Mouse (Mus musculus) cerebellum, adult (tissue): Measurements from ENCODE around the gene Trim16.

Experiments
- ATAC-seq: cut with Nextera tagmentation; 2 replicates; pipeline ENCODE4 v1.9.2; 2017; ENCODE audit warnings: mild to moderate bottlenecking, moderate library complexity, mixed read lengths; ENCODE audit not compliant: insufficient number of reproducible peaks, low FRiP score, low TSS enrichment

Gene Trim16

DNA sequence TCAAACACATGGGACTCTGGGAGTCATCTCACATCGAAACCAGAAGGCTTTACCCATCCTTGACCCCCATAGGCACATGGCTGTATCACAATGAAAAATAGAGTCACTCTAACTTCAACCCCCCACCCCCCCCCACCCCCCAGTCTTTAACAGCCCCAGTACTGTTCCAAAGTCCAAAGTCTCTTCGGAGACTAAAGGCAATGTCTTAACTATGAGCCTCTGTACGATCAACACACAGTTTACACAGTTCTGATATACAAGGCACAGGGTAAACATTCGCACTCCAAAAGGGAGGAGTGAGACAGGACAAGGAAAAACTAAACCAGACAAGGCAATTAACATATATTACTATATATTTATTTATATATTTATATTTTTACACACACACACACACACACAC lies 7.1 kb downstream of the Trim16 start:
- ATAC-seq = no peak

DNA sequence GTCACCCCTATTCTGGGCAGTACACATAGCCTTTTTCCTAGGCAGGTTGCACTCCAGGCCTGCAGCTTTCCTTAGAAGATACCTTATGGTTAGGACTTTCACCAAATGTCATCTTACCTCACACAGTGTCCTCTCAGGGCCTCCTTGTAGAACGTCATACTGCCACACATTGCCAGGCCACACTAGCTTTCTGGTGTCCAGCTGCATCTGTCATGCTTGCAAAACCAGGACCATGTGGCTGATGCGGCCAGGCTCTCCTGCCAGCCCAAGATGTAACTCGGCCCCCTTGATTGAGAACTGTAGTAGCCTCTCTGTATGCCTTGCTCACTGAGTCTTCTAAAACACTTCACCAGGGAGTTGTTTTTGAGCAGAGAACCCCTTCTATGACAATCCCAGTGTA lies 7.9 kb downstream of the Trim16 start:
- no peak for ATAC-seq

GRCm38 (mm10) chr11:62830387-62830786 lies 10.4 kb downstream of the Trim16 start:
- ATAC-seq = no peak

DNA sequence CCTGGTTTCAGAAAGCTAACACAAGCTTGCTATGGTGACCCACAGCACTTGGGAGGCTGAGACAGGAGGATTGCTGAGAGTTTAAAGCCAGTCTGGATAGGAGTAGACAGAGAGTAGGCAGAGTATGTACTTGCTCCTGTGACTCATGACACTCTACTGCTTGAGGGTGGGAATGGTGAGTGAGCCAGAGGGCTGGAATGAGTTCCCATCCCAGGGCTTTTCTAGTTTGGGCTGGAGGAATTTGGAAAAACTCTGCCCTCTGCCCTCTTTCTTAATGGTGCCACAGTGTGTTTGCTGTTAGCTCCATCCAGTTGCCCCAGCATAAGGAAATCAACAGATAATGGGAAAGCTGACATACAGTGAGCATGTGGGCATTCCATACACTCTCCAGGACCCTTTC lies 11.9 kb downstream of the Trim16 start:
- ATAC-seq = no peak

GRCm38 (mm10) chr11:62844562-62844961 lies 24.5 kb downstream of the Trim16 start:
- no peak for ATAC-seq

DNA sequence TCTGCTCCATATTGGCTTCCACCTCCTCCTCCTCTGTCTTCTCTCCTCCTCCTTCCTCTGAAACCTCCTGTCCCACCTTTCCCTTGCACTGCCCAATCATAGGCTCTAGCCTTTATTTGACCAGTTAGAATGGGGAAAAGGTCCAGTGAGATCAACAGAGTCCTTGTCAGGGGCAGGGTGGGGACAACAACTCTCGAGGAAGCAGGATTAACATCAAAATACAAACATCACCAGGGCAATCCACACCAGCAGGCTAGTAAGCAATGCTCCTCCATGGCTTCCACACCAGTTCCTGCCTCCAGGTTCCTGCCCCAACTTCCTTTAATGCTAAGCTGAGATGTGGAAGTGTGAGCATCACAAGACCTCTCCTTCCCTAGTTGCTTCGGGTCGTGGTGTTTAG lies 25.7 kb downstream of the Trim16 start:
- no peak for ATAC-seq

- ATAC-seq = no peak
Observed at GRCm38 (mm10) chr11:62846961-62847654, 27.1 kb downstream of the Trim16 start, which contains the start of gene Fbxw10. Gene Fbxw10 (plus strand): TSS chr11:62847069.

- ATAC-seq = no peak
Observed at GRCm38 (mm10) chr11:62847655-62848191, 27.7 kb downstream of the Trim16 start.

- no peak for ATAC-seq
Observed at GRCm38 (mm10) chr11:62848301-62848700, 28.3 kb downstream of the Trim16 start.

DNA sequence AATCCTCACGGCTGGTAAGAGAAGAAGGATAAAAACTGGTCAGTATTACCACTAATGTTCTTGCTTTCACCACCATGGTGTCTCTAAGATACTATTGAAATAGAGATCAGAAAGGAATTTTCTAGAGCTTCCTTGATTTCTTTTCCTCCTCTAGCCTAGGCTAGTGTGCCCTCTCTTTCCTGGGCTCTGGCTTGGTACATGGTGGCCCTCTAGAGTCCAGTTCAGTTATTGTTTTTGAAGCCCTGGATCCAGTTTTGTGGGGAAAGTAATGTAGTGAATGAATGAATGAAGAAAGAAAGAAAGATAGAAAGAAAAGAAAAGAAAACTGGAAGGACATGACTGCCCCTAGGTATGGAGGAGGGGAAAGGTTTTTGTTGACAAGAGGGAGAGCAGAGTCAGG lies 31.2 kb downstream of the Trim16 start:
- ATAC-seq = no peak

- no peak for ATAC-seq
Observed at GRCm38 (mm10) chr11:62853334-62853733, 33.3 kb downstream of the Trim16 start.

GRCm38 (mm10) chr11:62865562-62865961 lies 45.5 kb downstream of the Trim16 start:
- ATAC-seq = no peak

DNA sequence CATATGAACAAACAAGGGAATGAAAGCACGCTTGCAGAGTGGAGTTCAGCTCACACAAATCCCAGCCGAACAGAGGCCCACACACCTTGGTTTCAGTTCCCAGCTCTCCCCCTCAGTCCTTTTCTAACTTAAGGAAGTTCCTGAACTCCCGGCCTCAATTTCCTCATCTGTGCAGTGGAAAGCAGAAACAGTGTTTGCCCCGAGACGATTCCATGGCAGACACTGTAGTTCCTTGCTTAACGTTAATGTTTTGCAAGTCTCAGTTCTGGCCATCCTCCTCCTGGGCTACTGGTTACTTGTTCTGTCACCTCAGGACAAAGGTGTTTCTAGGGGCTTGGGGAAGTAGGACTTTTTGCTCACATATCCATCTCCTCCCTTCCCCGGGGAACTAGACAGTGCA lies 46.7 kb downstream of the Trim16 start:
- ATAC-seq = no peak

DNA sequence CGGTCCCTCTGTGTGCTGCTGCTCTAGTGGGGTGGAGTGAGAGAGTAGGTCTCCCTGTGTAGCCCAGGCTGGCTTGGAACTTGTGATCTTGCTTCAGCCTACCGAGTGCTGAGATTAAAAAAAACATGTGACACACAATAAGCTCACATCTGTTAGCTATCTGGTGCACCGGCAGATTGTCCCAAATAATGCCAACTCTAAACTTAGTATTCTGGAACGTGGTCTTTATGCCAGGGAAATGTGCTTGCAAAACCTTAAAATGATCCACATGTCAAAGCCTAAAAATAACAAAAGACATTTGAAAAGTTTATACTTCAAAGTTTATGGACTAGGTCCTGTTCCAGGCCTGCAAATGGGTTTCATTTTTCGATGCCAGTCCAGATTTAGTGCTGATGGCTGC lies 49.2 kb downstream of the Trim16 start:
- ATAC-seq = no peak

GRCm38 (mm10) chr11:62869715-62870371 lies 49.8 kb downstream of the Trim16 start:
- no peak for ATAC-seq

- ATAC-seq = no peak
Observed at GRCm38 (mm10) chr11:62873479-62873878, 53.4 kb downstream of the Trim16 start.

GRCm38 (mm10) chr11:62875696-62876095 lies 55.7 kb downstream of the Trim16 start:
- ATAC-seq = no peak

GRCm38 (mm10) chr11:62876445-62876844 lies 56.4 kb downstream of the Trim16 start:
- ATAC-seq = no peak

DNA sequence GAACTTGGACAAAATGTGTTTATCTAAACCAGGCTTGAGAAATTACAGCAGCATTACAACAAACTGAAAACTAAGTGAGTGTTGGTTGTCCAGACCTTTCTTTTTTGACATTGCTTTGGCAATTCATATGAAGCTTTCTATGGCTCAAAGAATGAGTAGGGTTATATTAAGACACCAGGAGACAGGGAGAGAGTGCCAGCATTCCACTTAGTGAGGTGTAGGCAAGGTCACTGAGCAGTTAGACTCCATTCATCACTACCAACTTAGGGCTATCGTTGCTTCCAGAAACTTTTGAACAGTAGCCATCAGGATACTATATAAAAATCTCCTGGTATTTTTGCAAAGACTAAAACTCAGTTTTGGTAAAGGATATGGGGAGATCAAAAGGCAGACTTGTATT lies 57.4 kb downstream of the Trim16 start:
- ATAC-seq = no peak

DNA sequence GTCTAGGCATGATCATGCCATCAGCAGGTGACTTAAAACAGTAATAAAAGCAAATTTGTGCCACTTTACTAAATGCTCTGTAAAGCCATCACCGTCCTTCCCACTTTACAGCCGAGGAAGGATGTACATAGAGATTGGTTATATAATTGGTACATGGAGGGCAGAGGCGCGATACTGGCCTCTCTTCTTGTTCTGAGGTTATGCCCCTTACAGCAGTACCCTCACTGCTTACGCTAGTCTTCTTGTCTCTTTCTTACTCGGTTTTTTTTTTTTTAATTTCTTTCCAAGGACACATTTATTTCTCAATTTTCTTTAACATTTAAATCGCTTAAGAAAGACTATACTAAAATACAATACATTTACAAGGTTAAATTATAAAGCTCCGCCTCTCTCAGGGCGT lies 58.7 kb downstream of the Trim16 start:
- ATAC-seq = no peak

DNA sequence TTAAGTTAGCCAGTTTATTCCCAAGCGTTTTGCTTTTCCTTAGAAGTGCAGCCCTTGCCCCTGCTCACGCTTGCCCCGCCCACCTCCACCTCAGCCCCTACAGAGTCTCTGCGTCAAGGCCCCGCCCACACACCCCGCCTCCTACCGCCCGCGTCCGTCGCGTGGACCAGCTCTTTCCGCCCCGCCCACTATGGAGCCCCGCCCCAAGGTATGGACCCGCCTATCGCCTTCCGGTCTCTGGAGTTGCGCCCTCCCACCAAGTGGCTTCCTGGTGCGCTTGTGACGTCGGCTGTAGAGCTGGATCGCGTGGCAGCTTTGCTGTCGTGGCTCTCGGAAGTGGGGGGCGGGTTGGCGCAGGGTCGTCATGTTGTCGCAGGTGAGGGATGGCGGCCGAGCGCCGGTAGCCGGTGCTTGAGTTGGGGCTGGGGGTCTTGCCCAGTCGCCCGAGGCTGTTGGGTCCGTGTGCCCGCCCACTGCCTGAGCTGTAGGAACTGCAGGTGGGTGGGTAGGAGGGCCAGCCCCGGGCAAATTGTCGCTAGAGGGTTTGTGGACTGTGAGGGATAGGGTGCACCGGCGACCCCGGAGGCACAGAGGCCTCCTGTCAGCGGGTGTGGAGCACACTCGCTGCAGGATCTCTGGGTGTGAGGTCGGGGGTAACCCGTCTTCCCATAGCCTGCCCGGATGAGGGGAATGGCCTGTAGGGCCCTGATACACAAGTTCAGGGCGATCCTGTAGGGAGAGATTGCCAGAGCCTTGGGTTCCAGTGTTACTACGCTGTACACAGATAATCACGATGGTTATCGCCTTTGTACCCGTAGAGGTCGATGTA lies 59.4 kb downstream of the Trim16 start, which contains the start of gene Tvp23b:
Gene Tvp23b, plus strand, starts transcription at position 236 of the 829 bp plus-strand sequence.
- ATAC-seq = peak; percentile 84
